Mouse (Mus musculus): ENCODE data around the gene Kel. TPM values are rescaled to one million over a fixed set of nuclear protein-coding genes. Genes with fewer than 3 reads are reported as not detected.

The Kel gene
- polyA plus RNA-seq (2012; fragmentation: generic; extraction: Trizol) = not detected
- long read RNA-seq, experiment 1 = 0 reads
- long read RNA-seq, experiment 2 = 0 reads

DNA sequence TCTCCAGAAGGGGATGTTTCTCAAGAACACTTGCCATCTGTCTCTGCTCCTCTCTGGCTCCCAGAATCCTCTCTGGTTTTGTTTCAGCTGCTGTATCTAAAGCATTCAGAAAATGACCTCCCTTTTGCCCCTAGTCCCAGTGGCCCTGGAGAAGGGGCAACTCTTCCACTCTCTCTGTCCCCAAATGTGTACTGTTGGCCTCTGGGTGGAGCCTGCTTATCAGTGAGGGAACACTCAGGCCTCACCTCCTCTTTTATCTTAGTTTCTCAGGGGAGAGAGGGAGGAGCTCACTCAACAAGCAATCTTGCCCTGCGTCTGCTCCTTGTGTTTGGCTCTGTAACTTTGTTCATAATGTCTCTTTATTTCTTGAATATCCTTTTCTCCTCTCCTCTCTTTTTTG is at the start of gene Kel:
TSS of gene Kel (minus strand) at position 217 of the 400 bp plus-strand sequence.
- H3K27me3 ChIP-seq (ENCODE audit: control insufficient read depth, insufficient read depth, insufficient read length) = no peaks in the 10 kb centered on the region
- H3ac ChIP-seq (ENCODE audit: control insufficient read depth, insufficient read length, low read depth) = no peak within 1 kb of the TSS
- TF ChIP-seq CTCF (IDR thresholded peaks at IDR 0.05; ENCODE audit: control insufficient read depth, insufficient read depth, insufficient read length) (no peak), CEBPB (IDR thresholded peaks at IDR 0.05; ENCODE audit: low read depth) (no peak), MAX (IDR thresholded peaks at IDR 0.05) (no peak), MYOD1 (IDR thresholded peaks at IDR 0.05; ENCODE audit: control insufficient read depth, insufficient read length, low read depth) (no peak), MYOG (IDR thresholded peaks at IDR 0.05; ENCODE audit: control insufficient read depth, extremely low read depth, insufficient read length) (no peak), USF1 (IDR thresholded peaks at IDR 0.05; ENCODE audit: low read depth) (no peak), FOSL1 (IDR thresholded peaks at IDR 0.05; ENCODE audit: insufficient read depth, low read length, poor library complexity, severe bottlenecking) (no peak)
- no peaks in the 10 kb centered on the region for H3K79me3 ChIP-seq (ENCODE audit: low read depth)
- H3K4me3 ChIP-seq (ENCODE audit: insufficient read depth, poor library complexity, severe bottlenecking) = no peak within 1 kb of the TSS
- H3K79me2 ChIP-seq (ENCODE audit: control insufficient read depth, insufficient read depth) = no peaks in the 10 kb centered on the region
- H3K36me3 ChIP-seq (ENCODE audit: control insufficient read depth, insufficient read depth) = no peaks in the 10 kb centered on the region

GRCm38 (mm10) chr6:41744664-41745392 is 40.7 kb upstream of the Kel start:
- TF ChIP-seq FOSL1 (IDR thresholded peaks at IDR 0.05; ENCODE audit: insufficient read depth, low read length, poor library complexity, severe bottlenecking) (no peak), MYOG (IDR thresholded peaks at IDR 0.05; ENCODE audit: control insufficient read depth, extremely low read depth, insufficient read length) (no peak), CEBPB (IDR thresholded peaks at IDR 0.05; ENCODE audit: low read depth) (no peak), USF1 (IDR thresholded peaks at IDR 0.05; ENCODE audit: low read depth) (no peak), MYOD1 (IDR thresholded peaks at IDR 0.05; ENCODE audit: control insufficient read depth, insufficient read length, low read depth) (no peak), CTCF (IDR thresholded peaks at IDR 0.05; ENCODE audit: control insufficient read depth, insufficient read depth, insufficient read length) (no peak)
- Histone ChIP-seq H3K79me3 (ENCODE audit: low read depth) (no peaks in the 10 kb centered on the region), H3K27me3 (ENCODE audit: control insufficient read depth, insufficient read depth, insufficient read length) (no peaks in the 10 kb centered on the region), H3K36me3 (ENCODE audit: control insufficient read depth, insufficient read depth) (no peaks in the 10 kb centered on the region), H3K79me2 (ENCODE audit: control insufficient read depth, insufficient read depth) (no peaks in the 10 kb centered on the region), H3K4me3 (ENCODE audit: insufficient read depth, poor library complexity, severe bottlenecking) (no peak overlapping the region), H3ac (ENCODE audit: control insufficient read depth, insufficient read length, low read depth) (no peak overlapping the region)

- TF ChIP-seq MYOG (IDR thresholded peaks at IDR 0.05; ENCODE audit: control insufficient read depth, extremely low read depth, insufficient read length) = no peak
- no peak for TF ChIP-seq USF1 (IDR thresholded peaks at IDR 0.05; ENCODE audit: low read depth)
- no peak for TF ChIP-seq CEBPB (IDR thresholded peaks at IDR 0.05; ENCODE audit: low read depth)
- no peak for TF ChIP-seq MYOD1 (IDR thresholded peaks at IDR 0.05; ENCODE audit: control insufficient read depth, insufficient read length, low read depth)
- no peak for TF ChIP-seq MAX (IDR thresholded peaks at IDR 0.05)
- TF ChIP-seq CTCF (IDR thresholded peaks at IDR 0.05; ENCODE audit: control insufficient read depth, insufficient read depth, insufficient read length) = no peak
- no peak for TF ChIP-seq FOSL1 (IDR thresholded peaks at IDR 0.05; ENCODE audit: insufficient read depth, low read length, poor library complexity, severe bottlenecking)
- no peak overlapping the region for H3ac ChIP-seq (ENCODE audit: control insufficient read depth, insufficient read length, low read depth)
- no peaks in the 10 kb centered on the region for H3K79me2 ChIP-seq (ENCODE audit: control insufficient read depth, insufficient read depth)
- H3K27me3 ChIP-seq (ENCODE audit: control insufficient read depth, insufficient read depth, insufficient read length) = no peaks in the 10 kb centered on the region
- H3K4me3 ChIP-seq (ENCODE audit: insufficient read depth, poor library complexity, severe bottlenecking) = no peak overlapping the region
- no peaks in the 10 kb centered on the region for H3K79me3 ChIP-seq (ENCODE audit: low read depth)
- H3K36me3 ChIP-seq (ENCODE audit: control insufficient read depth, insufficient read depth) = no peaks in the 10 kb centered on the region
Observed at GRCm38 (mm10) chr6:41741101-41741500, 37.0 kb upstream of the Kel start.

DNA sequence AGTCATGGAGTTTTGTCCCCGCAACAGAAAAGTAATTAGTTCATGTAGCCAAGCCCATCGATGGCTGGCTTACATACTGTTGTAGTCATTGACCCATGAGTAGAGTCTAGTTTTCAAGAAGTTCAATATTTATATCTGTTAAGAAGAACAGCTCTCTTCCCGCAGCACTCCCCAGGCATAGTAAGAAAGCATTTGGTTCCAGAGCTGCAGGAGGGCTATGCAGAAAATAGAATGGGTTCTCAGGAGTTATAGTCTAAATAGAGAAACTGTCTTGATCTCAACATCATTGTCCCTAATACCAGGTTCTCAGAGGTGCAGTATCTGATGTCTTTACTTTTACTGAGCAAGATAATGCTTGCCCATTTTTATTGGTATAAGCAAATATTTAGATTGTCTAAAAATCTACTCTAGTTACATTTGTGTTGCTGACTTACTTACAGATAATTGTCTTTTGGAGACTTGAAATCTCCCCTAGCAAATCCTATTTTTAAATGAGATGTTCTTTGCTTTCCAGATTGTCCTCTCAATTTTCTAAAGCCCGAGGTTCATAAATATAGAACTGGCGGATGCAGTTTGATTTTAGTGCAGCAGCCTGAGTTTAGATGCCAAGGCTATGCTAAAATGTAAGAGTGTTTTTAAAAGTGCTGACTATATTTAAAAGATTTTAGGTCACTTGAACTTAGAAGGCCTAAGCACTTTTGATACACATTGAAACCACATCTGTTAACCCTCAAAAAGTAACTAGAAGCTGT is 30.8 kb upstream of the Kel start:
- no peak overlapping the region for H3ac ChIP-seq (ENCODE audit: control insufficient read depth, insufficient read length, low read depth)
- no peak overlapping the region for H3K4me3 ChIP-seq (ENCODE audit: insufficient read depth, poor library complexity, severe bottlenecking)
- H3K27me3 ChIP-seq (ENCODE audit: control insufficient read depth, insufficient read depth, insufficient read length) = no peaks in the 10 kb centered on the region
- H3K79me2 ChIP-seq (ENCODE audit: control insufficient read depth, insufficient read depth) = no peaks in the 10 kb centered on the region
- TF ChIP-seq CTCF (IDR thresholded peaks at IDR 0.05; ENCODE audit: control insufficient read depth, insufficient read depth, insufficient read length) (no peak), MAX (IDR thresholded peaks at IDR 0.05) (no peak), USF1 (IDR thresholded peaks at IDR 0.05; ENCODE audit: low read depth) (no peak), MYOD1 (IDR thresholded peaks at IDR 0.05; ENCODE audit: control insufficient read depth, insufficient read length, low read depth) (no peak), CEBPB (IDR thresholded peaks at IDR 0.05; ENCODE audit: low read depth) (no peak), FOSL1 (IDR thresholded peaks at IDR 0.05; ENCODE audit: insufficient read depth, low read length, poor library complexity, severe bottlenecking) (no peak)
- no peaks in the 10 kb centered on the region for H3K36me3 ChIP-seq (ENCODE audit: control insufficient read depth, insufficient read depth)
- no peaks in the 10 kb centered on the region for H3K79me3 ChIP-seq (ENCODE audit: low read depth)

DNA sequence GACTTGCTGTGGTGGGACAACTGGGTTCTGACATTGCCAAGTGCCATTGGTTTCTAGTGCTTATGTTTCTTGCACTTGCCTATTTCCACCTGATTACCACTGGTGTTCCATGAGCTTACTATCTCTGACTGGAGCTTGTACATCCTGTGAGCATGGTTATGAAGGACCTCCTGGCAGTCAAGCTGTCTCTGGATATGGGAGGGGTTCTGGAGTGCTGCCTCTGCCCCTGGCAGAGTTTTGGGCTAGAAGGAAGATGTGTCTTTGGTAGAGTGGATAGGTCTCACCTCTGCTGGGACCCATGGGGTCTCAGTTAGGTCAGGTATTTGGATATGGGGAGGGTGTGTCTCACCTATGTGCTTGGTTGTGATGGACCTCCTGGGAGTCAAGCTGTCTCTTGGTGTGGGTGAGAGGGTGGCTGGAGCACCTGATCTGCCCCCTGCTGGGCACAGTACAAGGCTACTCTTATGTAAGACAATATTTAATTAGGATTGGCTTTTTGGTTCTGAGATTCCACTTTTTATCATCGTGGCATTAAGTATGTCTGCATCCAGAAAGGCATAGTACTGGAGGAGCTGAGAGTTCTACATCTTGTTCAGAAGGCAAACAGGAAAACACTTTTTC is 24.0 kb upstream of the Kel start:
- no peak for TF ChIP-seq MYOD1 (IDR thresholded peaks at IDR 0.05; ENCODE audit: control insufficient read depth, insufficient read length, low read depth)
- TF ChIP-seq MYOG (IDR thresholded peaks at IDR 0.05; ENCODE audit: control insufficient read depth, extremely low read depth, insufficient read length) = no peak
- no peak for TF ChIP-seq CTCF (IDR thresholded peaks at IDR 0.05; ENCODE audit: control insufficient read depth, insufficient read depth, insufficient read length)
- no peak for TF ChIP-seq CEBPB (IDR thresholded peaks at IDR 0.05; ENCODE audit: low read depth)
- TF ChIP-seq MAX (IDR thresholded peaks at IDR 0.05) = no peak
- TF ChIP-seq USF1 (IDR thresholded peaks at IDR 0.05; ENCODE audit: low read depth) = no peak
- TF ChIP-seq FOSL1 (IDR thresholded peaks at IDR 0.05; ENCODE audit: insufficient read depth, low read length, poor library complexity, severe bottlenecking) = no peak
- no peak overlapping the region for H3K4me3 ChIP-seq (ENCODE audit: insufficient read depth, poor library complexity, severe bottlenecking)
- no peaks in the 10 kb centered on the region for H3K27me3 ChIP-seq (ENCODE audit: control insufficient read depth, insufficient read depth, insufficient read length)
- H3K79me3 ChIP-seq (ENCODE audit: low read depth) = no peaks in the 10 kb centered on the region
- no peaks in the 10 kb centered on the region for H3K79me2 ChIP-seq (ENCODE audit: control insufficient read depth, insufficient read depth)
- H3K36me3 ChIP-seq (ENCODE audit: control insufficient read depth, insufficient read depth) = no peaks in the 10 kb centered on the region
- H3ac ChIP-seq (ENCODE audit: control insufficient read depth, insufficient read length, low read depth) = no peak overlapping the region

All from C2C12 (cell line).